Mouse (Mus musculus) lung, postnatal 14 days (tissue): ENCODE measurements around the gene Ap3d1.

Experiments
- DNase-seq: peaks from one replicate; pipeline ENCODE4 v3.0.0; 2021

Gene Ap3d1

GRCm38 (mm10) chr10:80665459-80665858, 76.6 kb downstream of the Ap3d1 start:
- no peak for DNase-seq

- DNase-seq: peak; percentile 84
Observed at GRCm38 (mm10) chr10:80665016-80665380, 77.1 kb downstream of the Ap3d1 start.

- DNase-seq: peak; percentile 92
Observed at GRCm38 (mm10) chr10:80664197-80665015, 77.7 kb downstream of the Ap3d1 start.

DNA sequence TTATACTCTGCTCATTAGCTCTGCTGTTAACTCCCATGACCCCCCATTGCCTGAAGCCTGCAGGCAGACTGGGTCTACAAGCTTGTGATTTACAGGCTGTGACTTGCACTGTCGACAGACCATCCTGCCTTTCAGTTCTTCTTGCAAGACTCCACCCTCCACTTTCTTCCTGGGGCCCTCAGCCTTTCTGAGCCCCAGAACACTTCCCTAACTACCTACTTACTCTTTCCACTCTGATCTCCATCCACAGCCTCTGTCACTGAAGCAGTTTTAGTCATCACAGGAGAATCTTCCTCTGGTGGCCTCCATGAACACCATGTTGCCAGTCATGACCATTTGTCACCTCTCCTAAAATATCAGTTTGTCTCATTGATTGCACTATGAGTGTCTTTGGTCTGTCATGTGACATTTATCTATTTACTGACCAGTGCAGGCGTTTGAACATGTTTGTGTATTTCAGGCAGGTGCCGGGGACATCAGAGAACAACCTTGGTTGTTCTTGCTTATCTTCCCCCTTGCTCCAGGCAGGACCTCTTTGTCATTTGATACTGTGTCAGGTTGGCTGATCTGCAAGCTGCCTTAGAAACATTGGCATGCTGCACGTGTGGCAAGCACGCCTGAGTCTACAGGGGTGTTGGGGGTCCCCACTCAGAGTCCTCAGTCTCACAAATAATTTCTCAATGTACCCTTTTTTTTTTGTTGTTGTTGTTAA, 78.4 kb downstream of the Ap3d1 start:
- no peak for DNase-seq

- DNase-seq: peak; percentile 72
Observed at GRCm38 (mm10) chr10:80661149-80661548, 80.9 kb downstream of the Ap3d1 start.

- DNase-seq: peak; percentile 92
Observed at GRCm38 (mm10) chr10:80659213-80659612, 82.9 kb downstream of the Ap3d1 start.

GRCm38 (mm10) chr10:80658841-80659202, 83.2 kb downstream of the Ap3d1 start:
- DNase-seq: no peak

GRCm38 (mm10) chr10:80658194-80658840, 83.7 kb downstream of the Ap3d1 start:
- DNase-seq: no peak
